Mouse (Mus musculus): ENCODE data around the gene Dzip1l.
"Not testable (repeated sequence)": the region's sequence is repeated elsewhere in the genome, so short reads cannot be mapped to it uniquely, and the experiment has no call there.

Gene Dzip1l

GRCm38 (mm10) chr9:99629281-99630011 is at the start of gene Dzip1l:
TSS of gene Dzip1l (plus strand) at chr9:99629496.
- DNase-seq: peak; percentile 93

GRCm38 (mm10) chr9:99580655-99581054 is 48.6 kb upstream of the Dzip1l start:
- no peak for DNase-seq

- peak; percentile 38 for DNase-seq
Measured at GRCm38 (mm10) chr9:99587505-99588202, 41.6 kb upstream of the Dzip1l start.

- no peak for DNase-seq
Measured at GRCm38 (mm10) chr9:99591144-99591543, 38.2 kb upstream of the Dzip1l start.

GRCm38 (mm10) chr9:99599127-99599526 is 30.2 kb upstream of the Dzip1l start:
- DNase-seq: not testable (repeated sequence)

GRCm38 (mm10) chr9:99603566-99603965 is 25.7 kb upstream of the Dzip1l start:
- DNase-seq: no peak

- DNase-seq: no peak
Measured at GRCm38 (mm10) chr9:99612202-99612601, 17.1 kb upstream of the Dzip1l start, which contains the start of gene A4gnt. TSS of gene A4gnt (plus strand) at chr9:99612502.

- DNase-seq: no peak
Measured at GRCm38 (mm10) chr9:99619688-99620087, 9.6 kb upstream of the Dzip1l start.

GRCm38 (mm10) chr9:99620196-99620595 is 9.1 kb upstream of the Dzip1l start:
- no peak for DNase-seq

- DNase-seq: no peak
Measured at GRCm38 (mm10) chr9:99622034-99622433, 7.3 kb upstream of the Dzip1l start.

GRCm38 (mm10) chr9:99622966-99623365 is 6.3 kb upstream of the Dzip1l start:
- no peak for DNase-seq

- DNase-seq: no peak
Measured at GRCm38 (mm10) chr9:99624117-99624516, 5.2 kb upstream of the Dzip1l start.

- DNase-seq: no peak
Measured at GRCm38 (mm10) chr9:99628581-99628980, 715 bp upstream of the Dzip1l start.

GRCm38 (mm10) chr9:99630071-99630470 is 775 bp downstream of the Dzip1l start:
- peak; percentile 67 for DNase-seq

- no peak for DNase-seq
Measured at GRCm38 (mm10) chr9:99630528-99631125, 1.3 kb downstream of the Dzip1l start.

- peak; percentile 76 for DNase-seq
Measured at GRCm38 (mm10) chr9:99631781-99632180, 2.5 kb downstream of the Dzip1l start.

GRCm38 (mm10) chr9:99632264-99632663 is 3.0 kb downstream of the Dzip1l start:
- DNase-seq: peak; percentile 59

- DNase-seq: no peak
Measured at GRCm38 (mm10) chr9:99636776-99637175, 7.5 kb downstream of the Dzip1l start.

GRCm38 (mm10) chr9:99637227-99637626 is 7.9 kb downstream of the Dzip1l start:
- no peak for DNase-seq

GRCm38 (mm10) chr9:99637736-99638135 is 8.4 kb downstream of the Dzip1l start:
- no peak for DNase-seq

GRCm38 (mm10) chr9:99639957-99640356 is 10.7 kb downstream of the Dzip1l start:
- no peak for DNase-seq

GRCm38 (mm10) chr9:99645416-99645815 is 16.1 kb downstream of the Dzip1l start:
- no peak for DNase-seq

- no peak for DNase-seq
Measured at GRCm38 (mm10) chr9:99646102-99646501, 16.8 kb downstream of the Dzip1l start.

GRCm38 (mm10) chr9:99660756-99661155 is 31.5 kb downstream of the Dzip1l start:
- no peak for DNase-seq

Measured in kidney, adult 11 months (tissue).